ENCODE assay signal across 14 mouse cellular contexts in the genomic region with DNA sequence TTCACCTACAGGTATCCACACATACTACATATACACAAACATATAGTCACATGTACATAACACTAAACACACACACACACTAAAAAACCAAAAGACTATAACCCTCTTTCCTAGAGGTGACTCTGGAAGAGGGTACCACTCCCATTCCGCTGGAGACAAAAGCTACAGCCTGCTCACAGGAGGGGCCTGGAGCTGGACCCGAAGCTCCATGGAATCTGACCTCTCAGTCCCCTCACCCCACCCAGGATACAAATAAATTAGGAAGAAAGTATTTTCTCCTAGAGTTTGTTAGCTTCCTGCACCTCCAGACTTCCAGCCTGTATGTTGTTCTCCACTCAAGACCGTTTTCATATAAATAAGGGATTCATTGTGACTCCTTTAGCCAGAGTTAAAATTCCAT.
DNase-seq lines count a peak whose midpoint lies in the region; ATAC-seq lines count a peak whose summit lies in the region.
"Had no signal": no experiment of that assay in that cellular context is flagged by ENCODE, and none has a peak within 500 bp of the region (broad histone marks: within the 10 kb centered on the region; RNA-seq: fewer than 3 reads in every experiment).

No protein-coding gene starts in this region.

- no peaks in the 10 kb centered on the region for H3K27me3 ChIP-seq in limb, embryonic 12.5 days
- H3K27me3 ChIP-seq in limb, embryonic 10.5 days (ENCODE audit: low read depth, poor library complexity, severe bottlenecking) = no peaks in the 10 kb centered on the region
- H3K27me3 ChIP-seq: hindbrain, embryonic 15.5 days; limb, embryonic 15.5 days had no signal

- H3K9me3 ChIP-seq in limb, embryonic 12.5 days = no peaks in the 10 kb centered on the region
- H3K9me3 ChIP-seq in limb, embryonic 10.5 days (replicated peaks) = no peaks in the 10 kb centered on the region
- H3K9me3 ChIP-seq: hindbrain, embryonic 15.5 days; limb, embryonic 15.5 days had no signal

- no peak overlapping the region for H3K4me2 ChIP-seq in limb, embryonic 12.5 days
- H3K4me2 ChIP-seq: hindbrain, embryonic 15.5 days; limb, embryonic 15.5 days had no signal

- H3K4me3 ChIP-seq in limb, embryonic 12.5 days (replicated peaks) = no peak overlapping the region
- no peak overlapping the region for H3K4me3 ChIP-seq in limb, embryonic 10.5 days
- H3K4me3 ChIP-seq: hindbrain, embryonic 15.5 days; limb, embryonic 15.5 days had no signal

- no peak; the same call in 1 of the 2 replicates for ATAC-seq in limb, embryonic 12.5 days (ENCODE audit: insufficient number of reproducible peaks, insufficient read depth, low FRiP score, low TSS enrichment, low read depth)
- ATAC-seq: midbrain, embryonic 16.5 days had no signal

- H3K9ac ChIP-seq in limb, embryonic 12.5 days (replicated peaks) = no peak overlapping the region
- H3K9ac ChIP-seq: hindbrain, embryonic 15.5 days; limb, embryonic 15.5 days had no signal

- H3K4me1 ChIP-seq in limb, embryonic 12.5 days (replicated peaks) = peaks cover 7% of the 10 kb centered on the region; the same call in 1 of the 2 replicates
- H3K4me1 ChIP-seq in limb, embryonic 10.5 days = peaks cover 6% of the 10 kb centered on the region; the same call in 1 of the 2 replicates
- H3K4me1 ChIP-seq: hindbrain, embryonic 15.5 days had no signal

- intact Hi-C loops in gastrocnemius, postnatal 36 days (cut with DNase I) = no loop called here

- DNase-seq in gastrocnemius, postnatal 25 days = peak; percentile 11
- DNase-seq in gastrocnemius, postnatal 36 days = no peak
- no peak for DNase-seq in limb, embryonic 10.5 days (ENCODE audit: low spot score)
- DNase-seq in kidney, postnatal 14 days = peak; percentile 38
- no peak for DNase-seq in urinary bladder, postnatal 25 days (ENCODE audit: low spot score)
- DNase-seq in left cerebral cortex, adult 11 months (ENCODE audit: low spot score) = no peak
- no peak for DNase-seq in spleen, postnatal 4 days (ENCODE audit: low spot score in 2 of 2)
- DNase-seq: cerebellum, adult 18-20 months had no signal

- WGBS in limb, embryonic 12.5 days = 46% methylated on average over 3 of the region's 3 CpGs
- WGBS in limb, embryonic 10.5 days = 46% methylated on average over 3 of the region's 3 CpGs

- peak overlapping the region; percentile 25; the same call in 1 of the 2 replicates for H3K27ac ChIP-seq in limb, embryonic 12.5 days
- H3K27ac ChIP-seq in limb, embryonic 10.5 days = no peak overlapping the region
- H3K27ac ChIP-seq: hindbrain, embryonic 15.5 days; macrophage had no signal

- H3K36me3 ChIP-seq in limb, embryonic 12.5 days = no peaks in the 10 kb centered on the region
- no peaks in the 10 kb centered on the region for H3K36me3 ChIP-seq in limb, embryonic 10.5 days
- H3K36me3 ChIP-seq: G1E; hindbrain, embryonic 15.5 days; limb, embryonic 15.5 days had no signal

Comparison
In these comparisons a context has a peak if more than half of its experiments do, and no peak if none do; other contexts are left out.
1. DNase-seq: peak in gastrocnemius, postnatal 25 days (single experiment) and kidney, postnatal 14 days (single experiment); none in gastrocnemius, postnatal 36 days (0 of 2), limb, embryonic 10.5 days (single experiment), urinary bladder, postnatal 25 days (single experiment), left cerebral cortex, adult 11 months (single experiment) and spleen, postnatal 4 days (0 of 2).